Mouse (Mus musculus) layer of hippocampus, adult 2 months (tissue): ENCODE results near the gene Srpx. TPM values are rescaled to one million over a fixed set of nuclear protein-coding genes. Genes with fewer than 3 reads are reported as not detected.

ENCODE experiments used
- DNase-seq, 2 experiments: peaks; one replicate each; pipeline ENCODE4 v3.0.0; 2022; ENCODE audit warnings: low spot score in 2 of 2
- H3K27ac ChIP-seq: fragments of 200-600 bp; 2 replicates; pipeline ENCODE4 v1.8.1; 2022
- H3K4me3 ChIP-seq: fragments of 200-600 bp; 2 replicates; pipeline ENCODE4 v1.8.1; 2022; ENCODE audit warnings: mild to moderate bottlenecking
- CTCF ChIP-seq: fragments of 200-600 bp; conservative IDR thresholded peaks from 2 replicates; pipeline ENCODE4 v1.8.1; 2022; ENCODE audit warnings: antibody characterized with exemption, mild to moderate bottlenecking, moderate library complexity
- total RNA-seq, 2 experiments: library from RNA; stranded (reverse); gene quantifications; 2 replicates each; pipeline ENCODE4 v1.2.3; 2021

Gene Srpx
- total RNA-seq, 2 experiments from 2014 or later: 0.37 to 0.51 TPM

- TF ChIP-seq CTCF: no peak
- Histone ChIP-seq H3K4me3 (no peak overlapping the region), H3K27ac (peak overlapping the region; percentile 43; the same call in 1 of the 2 replicates)
- peak; percentile 11 to 24 for DNase-seq
These were observed 53.7 kb downstream of the Srpx start for GRCm38 (mm10) chrX:10063781-10064180.

GRCm38 (mm10) chrX:10063361-10063760 lies 54.1 kb downstream of the Srpx start:
- no peak overlapping the region for H3K4me3 ChIP-seq
- TF ChIP-seq CTCF: no peak
- DNase-seq: no peak
- 0 out of 2 replicates have a peak overlapping the region, but pooled peaks have one; percentile 23 for H3K27ac ChIP-seq

- no peak overlapping the region for H3K27ac ChIP-seq
- no peak overlapping the region for H3K4me3 ChIP-seq
- TF ChIP-seq CTCF: no peak
- DNase-seq: no peak
These were observed 55.3 kb downstream of the Srpx start for GRCm38 (mm10) chrX:10062201-10062600.

- H3K27ac ChIP-seq: no peak overlapping the region
- TF ChIP-seq CTCF: peak; percentile 70
- H3K4me3 ChIP-seq: no peak overlapping the region
- DNase-seq: no peak
These were observed 82.8 kb downstream of the Srpx start for GRCm38 (mm10) chrX:10034666-10035065.

GRCm38 (mm10) chrX:10010202-10010601 lies 107.3 kb downstream of the Srpx start:
- no peak overlapping the region for H3K4me3 ChIP-seq
- no peak for DNase-seq
- no peak overlapping the region for H3K27ac ChIP-seq
- TF ChIP-seq CTCF: no peak

- Histone ChIP-seq H3K4me3 (no peak overlapping the region), H3K27ac (no peak overlapping the region)
- no peak for TF ChIP-seq CTCF
- DNase-seq: no peak
These were observed 109.7 kb downstream of the Srpx start for GRCm38 (mm10) chrX:10007675-10008270.

GRCm38 (mm10) chrX:10005946-10006345 lies 111.6 kb downstream of the Srpx start:
- H3K4me3 ChIP-seq: no peak overlapping the region
- no peak for TF ChIP-seq CTCF

GRCm38 (mm10) chrX:10000718-10001117 lies 116.8 kb downstream of the Srpx start:
- no peak overlapping the region for H3K4me3 ChIP-seq
- no peak for DNase-seq
- no peak for TF ChIP-seq CTCF
- H3K27ac ChIP-seq: no peak overlapping the region

More at GRCm38 (mm10) chrX:10005946-10006345, 111.6 kb downstream of the Srpx start:
- DNase-seq: no peak
- H3K27ac ChIP-seq: no peak overlapping the region

Other genes starting within 250 kb of the Srpx start
- 1 to 10 TPM; 5.1 to 9.2 TPM for gene Sytl5, start 232.1 kb downstream of the Srpx start, total RNA-seq
- 10 to 100 TPM; 17.8 to 19.3 TPM for gene Rpgr, start 99.2 kb upstream of the Srpx start, total RNA-seq
- not detected for gene Otc, start 134.6 kb upstream of the Srpx start, total RNA-seq